8 mouse cellular contexts compared by ENCODE assay signal in the genomic region with DNA sequence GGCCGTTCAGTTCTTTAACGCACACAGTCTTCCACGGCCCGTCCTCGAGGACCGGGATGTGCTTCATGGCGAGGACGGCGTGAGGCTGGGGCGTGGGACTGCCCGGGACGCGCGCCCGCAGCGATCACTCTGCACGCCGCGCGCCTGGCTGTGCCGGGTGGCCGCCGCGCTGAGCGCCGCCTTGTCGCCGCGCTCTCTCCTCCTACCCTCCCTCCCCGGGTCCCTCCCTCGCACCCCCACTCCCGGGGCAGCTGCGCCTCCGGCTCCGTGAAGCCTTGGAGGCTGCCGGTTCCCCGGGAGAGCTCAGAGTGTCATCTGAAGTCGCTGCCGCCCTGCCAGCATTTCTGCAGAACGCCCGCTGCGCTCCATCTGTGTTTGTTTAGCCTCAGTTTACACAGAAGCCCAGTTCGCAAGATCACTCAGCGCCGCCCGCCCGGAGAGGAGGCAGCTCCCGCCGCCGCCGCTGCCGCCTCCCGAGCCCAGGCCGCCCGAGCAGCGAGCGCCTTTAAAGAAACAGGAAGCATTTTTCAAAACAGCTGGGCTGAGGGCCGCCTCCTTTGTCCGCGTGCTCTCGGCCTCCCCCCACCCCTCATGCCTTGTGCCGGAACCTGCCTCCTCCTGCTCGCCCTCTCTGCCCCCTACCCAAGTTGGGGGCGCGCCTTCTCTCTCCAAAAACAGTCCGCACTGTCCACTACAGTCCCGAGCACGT. TPM values are rescaled to one million over a fixed set of nuclear protein-coding genes. Genes with fewer than 3 reads are reported as not detected.
DNase-seq lines count a peak whose midpoint lies in the region; ATAC-seq and TF ChIP-seq lines count a peak whose summit lies in the region.

A gene (minus strand): TSS at position 480 of the 709 bp plus-strand sequence.

- 1% methylated on average over 68 of the region's 68 CpGs for WGBS in bone marrow, adult 2 months
- WGBS in forebrain, embryonic 11.5 days, result under 1% methylated on average over 68 of the region's 68 CpGs
- 2% methylated on average over 68 of the region's 68 CpGs for WGBS in heart, embryonic 16.5 days
- 1% methylated on average over 68 of the region's 68 CpGs for WGBS in lung, embryonic 14.5 days

- H3K36me3 ChIP-seq in E14TG2a.4 (ENCODE audit: insufficient read depth, low read length), result no peaks in the 10 kb centered on the region
- H3K36me3 ChIP-seq in forebrain, embryonic 11.5 days (ENCODE audit: control insufficient read depth, insufficient read depth, low read length), result no peaks in the 10 kb centered on the region
- H3K36me3 ChIP-seq in heart, embryonic 16.5 days (ENCODE audit: control insufficient read depth, insufficient read depth), result no peaks in the 10 kb centered on the region
- H3K36me3 ChIP-seq in lung, embryonic 14.5 days (ENCODE audit: insufficient read depth), result no peaks in the 10 kb centered on the region

- peak within 1 kb of the TSS; percentile 14; the same call in 1 of the 2 replicates for H3K27ac ChIP-seq in bone marrow, adult 2 months (ENCODE audit: control insufficient read depth, insufficient read depth, low read depth, low read length, poor library complexity)
- H3K27ac ChIP-seq in forebrain, embryonic 11.5 days (ENCODE audit: low read depth, low read length), result peak within 1 kb of the TSS; percentile 70
- H3K27ac ChIP-seq in heart, embryonic 16.5 days (ENCODE audit: low read length), result peak within 1 kb of the TSS; percentile 69
- peak within 1 kb of the TSS; percentile 84 for H3K27ac ChIP-seq in lung, embryonic 14.5 days (ENCODE audit: low read depth)

- DNase-seq in forebrain, embryonic 11.5 days (ENCODE audit: low spot score), result peak; percentile 84
- peak; percentile 76 for DNase-seq in kidney, postnatal 14 days
- peak; percentile 87 for DNase-seq in lung, embryonic 14.5 days
- peak; percentile 49 for DNase-seq in ovary, adult 18-20 months (ENCODE audit: low spot score)
- DNase-seq in natural killer cell, adult 2 months (ENCODE audit: low spot score in 2 of 2), result no peak

- TF ChIP-seq CTCF in E14TG2a.4 (conservative IDR thresholded peaks at IDR 0.05; ENCODE audit: low read length), result no peak
- no peak for TF ChIP-seq CTCF in bone marrow, adult 2 months (IDR thresholded peaks at IDR 0.05; ENCODE audit: control insufficient read depth, insufficient read depth, low read length)
- TF ChIP-seq CTCF in lung, embryonic 14.5 days (IDR thresholded peaks at IDR 0.05; ENCODE audit: low read depth), result no peak; the same call in 1 of the 2 replicates

- peak within 1 kb of the TSS; percentile 92 for H3K4me2 ChIP-seq in forebrain, embryonic 11.5 days (ENCODE audit: low read depth, low read length, severe bottlenecking)
- peak within 1 kb of the TSS; percentile 98 for H3K4me2 ChIP-seq in heart, embryonic 16.5 days (ENCODE audit: low read depth, low read length)
- H3K4me2 ChIP-seq in lung, embryonic 14.5 days, result peak within 1 kb of the TSS; percentile 98

- peak within 1 kb of the TSS; percentile 79 for H3K4me3 ChIP-seq in E14TG2a.4 (replicated peaks; ENCODE audit: low read length)
- H3K4me3 ChIP-seq in bone marrow, adult 2 months (replicated peaks; ENCODE audit: control insufficient read depth, low read depth, low read length), result peak within 1 kb of the TSS; percentile 52
- H3K4me3 ChIP-seq in forebrain, embryonic 11.5 days (ENCODE audit: low read depth, low read length), result peak within 1 kb of the TSS; percentile 56
- peak within 1 kb of the TSS; percentile 71 for H3K4me3 ChIP-seq in heart, embryonic 16.5 days (ENCODE audit: low read length)
- H3K4me3 ChIP-seq in lung, embryonic 14.5 days (ENCODE audit: low read depth, low read length), result peak within 1 kb of the TSS; percentile 72

- no peaks in the 10 kb centered on the region for H3K9me3 ChIP-seq in E14TG2a.4 (ENCODE audit: low read length)
- no peaks in the 10 kb centered on the region for H3K9me3 ChIP-seq in forebrain, embryonic 11.5 days (ENCODE audit: control insufficient read depth, low read length)
- no peaks in the 10 kb centered on the region for H3K9me3 ChIP-seq in heart, embryonic 16.5 days (replicated peaks; ENCODE audit: control insufficient read depth, low read length)
- H3K9me3 ChIP-seq in lung, embryonic 14.5 days (ENCODE audit: low read depth, low read length), result no peaks in the 10 kb centered on the region

- no peak for TF ChIP-seq POLR2A in bone marrow, adult 2 months (IDR thresholded peaks at IDR 0.05; ENCODE audit: borderline replicate concordance, control insufficient read depth, low read depth, low read length)

- ATAC-seq in forebrain, embryonic 11.5 days (replicated peaks; ENCODE audit: low FRiP score), result peak; percentile 52
- peak; percentile 31 for ATAC-seq in heart, embryonic 16.5 days (replicated peaks; ENCODE audit: extremely low read depth, insufficient read depth, low FRiP score)
- peak; percentile 67 for ATAC-seq in lung, embryonic 14.5 days (ENCODE audit: insufficient read depth)

- H3K4me1 ChIP-seq in E14TG2a.4 (replicated peaks; ENCODE audit: low read depth, low read length), result peaks cover 25% of the 10 kb centered on the region
- no peaks in the 10 kb centered on the region for H3K4me1 ChIP-seq in bone marrow, adult 2 months (ENCODE audit: control insufficient read depth, insufficient read depth, low read length)
- H3K4me1 ChIP-seq in forebrain, embryonic 11.5 days (replicated peaks; ENCODE audit: control insufficient read depth, insufficient read depth, low read length), result peaks cover 26% of the 10 kb centered on the region
- H3K4me1 ChIP-seq in heart, embryonic 16.5 days (ENCODE audit: control insufficient read depth, insufficient read depth, low read length), result peaks cover 22% of the 10 kb centered on the region
- H3K4me1 ChIP-seq in lung, embryonic 14.5 days (ENCODE audit: insufficient read depth), result peaks cover 18% of the 10 kb centered on the region

- H3K27me3 ChIP-seq in E14TG2a.4 (ENCODE audit: insufficient read depth, low read length), result peaks cover 98% of the 10 kb centered on the region
- peaks cover 17% of the 10 kb centered on the region for H3K27me3 ChIP-seq in forebrain, embryonic 11.5 days (ENCODE audit: control insufficient read depth, insufficient read depth, low read length)
- H3K27me3 ChIP-seq in heart, embryonic 16.5 days (ENCODE audit: control insufficient read depth, insufficient read depth, low read length), result no peaks in the 10 kb centered on the region
- peaks cover 21% of the 10 kb centered on the region for H3K27me3 ChIP-seq in lung, embryonic 14.5 days (ENCODE audit: insufficient read depth, low read length)

- peak within 1 kb of the TSS; percentile 64 for H3K9ac ChIP-seq in forebrain, embryonic 11.5 days (ENCODE audit: low read length)
- H3K9ac ChIP-seq in heart, embryonic 16.5 days (ENCODE audit: low read length), result peak within 1 kb of the TSS; percentile 79
- H3K9ac ChIP-seq in lung, embryonic 14.5 days, result peak within 1 kb of the TSS; percentile 64

RNA-seq across cellular contexts. Expression of the gene that starts here (rescaled TPM):
- 0.56 and 1.9 TPM in 2 replicates for polyA plus RNA-seq in bone marrow, adult 2 months (2011; ENCODE audit: insufficient read depth, insufficient read length, low replicate concordance, missing spikeins)
- polyA plus RNA-seq in forebrain, embryonic 11.5 days (2014; fragmentation: Nextera tagmentation; extraction: Ambion mirVana), result 10.8 and 11.8 TPM in 2 replicates
- 14.5 and 17.0 TPM in 2 replicates for polyA plus RNA-seq in heart, embryonic 16.5 days (2015; fragmentation: Nextera tagmentation; extraction: Ambion mirVana)
- 18.7 and 19.3 TPM in 2 replicates for polyA plus RNA-seq in lung, embryonic 14.5 days (2014; fragmentation: Nextera tagmentation; extraction: Ambion mirVana)

Comparison
In these comparisons a context has a peak if more than half of its experiments do, and no peak if none do; other contexts are left out.
1. H3K27ac ChIP-seq: peak in every context shown above with its lines; median percentile 84 in lung, embryonic 14.5 days; 70 in forebrain, embryonic 11.5 days; 69 in heart, embryonic 16.5 days; 14 in bone marrow, adult 2 months.
2. DNase-seq: peak in forebrain, embryonic 11.5 days (single experiment), kidney, postnatal 14 days (single experiment), lung, embryonic 14.5 days (single experiment) and ovary, adult 18-20 months (single experiment); none in natural killer cell, adult 2 months (0 of 2).
3. Peak in every context shown above with its lines, with median percentiles within 50 percentile points of each other: H3K4me3 ChIP-seq, ATAC-seq, H3K4me2 ChIP-seq and H3K9ac ChIP-seq.